Mouse (Mus musculus): Measurements from ENCODE around the gene Scn3a. TPM values are rescaled to one million over a fixed set of nuclear protein-coding genes. Genes with fewer than 3 reads are reported as not detected.

Scn3a gene
- polyA plus RNA-seq (2015; fragmentation: Illumina TruSeq; extraction: RNeasy Lipid Tissue Mini Kit (QIAGEN cat#74804); ENCODE audit: low read depth, low replicate concordance) = 14.8 TPM

GRCm38 (mm10) chr2:65566793-65567787 is at the start of gene Scn3a:
Scn3a (minus strand) TSS chr2:65567627.

Other genes starting within 250 kb of the Scn3a start
- gene Slc38a11, start 203.6 kb downstream of the Scn3a start, polyA plus RNA-seq (2015; fragmentation: Illumina TruSeq; extraction: RNeasy Lipid Tissue Mini Kit (QIAGEN cat#74804); ENCODE audit: low read depth, low replicate concordance) = 5.0 TPM
- gene Scn2a, start 53.1 kb upstream of the Scn3a start, polyA plus RNA-seq (2015; fragmentation: Illumina TruSeq; extraction: RNeasy Lipid Tissue Mini Kit (QIAGEN cat#74804); ENCODE audit: low read depth, low replicate concordance) = 102 TPM

Data from brain, adult 10 weeks (tissue).